Mouse (Mus musculus): Measurements from ENCODE around the gene Gm21773. TPM values are rescaled to one million over a fixed set of nuclear protein-coding genes. Genes with fewer than 3 reads are reported as not detected.
"Not testable (repeated sequence)": the region's sequence is repeated elsewhere in the genome, so short reads cannot be mapped to it uniquely, and the experiment has no call there.

Gm21773 gene
- not detected in 2 replicates for polyA plus RNA-seq (2015; fragmentation: Nextera tagmentation; extraction: Ambion mirVana)

- not testable (repeated sequence) for ATAC-seq (ENCODE audit: insufficient number of reproducible peaks, insufficient read depth, low FRiP score, low TSS enrichment, low read depth); H3K4me1 ChIP-seq; H3K4me2 ChIP-seq; H3K4me3 ChIP-seq; H3K9me3 ChIP-seq; H3K36me3 ChIP-seq; H3K9ac ChIP-seq; H3K27me3 ChIP-seq; H3K27ac ChIP-seq
- no CpG with 5 or more reads among the region's 2 CpGs for WGBS
Measured at GRCm38 (mm10) chrY:25309260-25309659, at the start of gene Gm21773. Gm21773 (minus strand) TSS chrY:25309360.
